Mouse (Mus musculus) Patski (cell line): ENCODE results near the gene Rnf207. TPM values are rescaled to one million over a fixed set of nuclear protein-coding genes. Genes with fewer than 3 reads are reported as not detected.
A peak's percentile ranks its signal among the peaks of the same experiment; 100 is the strongest.

Experiments
- ATAC-seq: fragments of 100-300 bp; one replicate; pipeline ENCODE4 v1.8.0; 2021
- CTCF ChIA-PET: fragments of 350-600 bp; sonication (Branson Sonifier 250); formaldehyde crosslinking; loops from one replicate; lab custom pipeline; 2022; ENCODE audit warnings: inconsistent platforms; lab: Charles Lee
- POLR2A ChIA-PET: fragments of 350-600 bp; sonication (Branson Sonifier 250); formaldehyde crosslinking; loops from one replicate; lab custom pipeline; 2022; ENCODE audit warnings: antibody characterized with exemption, inconsistent platforms; lab: Charles Lee
- DNase-seq: peaks from one replicate; pipeline ENCODE4 v3.0.0-alpha.2; 2011; ENCODE audit warnings: low read depth, low spot score
- H3K27me3 ChIP-seq: fragments of 371-371 bp; one replicate; pipeline ENCODE4 v1.5.1; 2021
- CTCF ChIP-seq: fragments of 100-300 bp; IDR thresholded peaks from one replicate; pipeline ENCODE4 v1.5.1; 2021
- in situ Hi-C: fragments of 300-500 bp; cut with MboI; formaldehyde crosslinking; loops from 3 replicates; pipeline ENCODE4 v1.11.1; 2018; ENCODE audit warnings: low pct_unique_long_range_greater_than_20kb, mixed read lengths
- polyA plus RNA-seq: library from polyadenylated mRNA; unstranded; gene quantifications from one replicate; pipeline ENCODE4 v1.2.3, GENCODE M21; 2021

Rnf207 gene
- polyA plus RNA-seq = 0.17 TPM

DNA sequence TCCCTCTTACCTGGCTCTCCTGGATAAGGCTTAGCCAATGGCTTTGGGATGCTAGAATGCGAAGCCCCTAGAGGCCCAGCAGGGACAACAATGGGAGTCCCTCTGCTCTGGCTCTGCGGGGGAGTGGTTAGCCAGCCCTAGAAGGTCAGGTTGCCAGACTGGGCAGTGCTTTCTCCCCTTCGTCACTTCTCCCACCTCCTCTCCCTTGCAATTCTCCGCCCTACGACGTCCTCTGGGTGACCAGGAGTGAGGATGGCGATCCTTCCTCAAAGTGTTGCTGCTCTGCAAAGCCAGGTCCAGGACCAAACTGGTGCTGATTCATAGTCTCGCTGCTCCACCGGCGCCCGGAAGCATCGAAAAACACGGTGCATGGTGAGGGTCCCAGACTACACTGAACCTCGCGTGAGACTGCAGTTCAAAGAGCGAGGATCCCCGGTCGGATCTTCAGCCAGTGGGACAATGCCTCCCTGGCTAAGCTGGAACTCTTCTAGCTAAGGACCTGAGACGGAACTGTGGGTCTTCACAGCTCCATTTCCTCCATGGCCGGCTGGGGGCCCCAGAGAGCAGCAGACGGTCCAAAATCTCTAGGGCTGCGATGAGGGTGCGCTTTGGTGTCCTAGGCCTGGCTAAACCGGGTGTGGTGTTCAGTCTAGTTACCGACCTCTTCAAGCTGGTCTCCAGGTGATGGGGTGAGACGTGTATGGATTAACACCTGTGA, at the start of gene Rnf207:
Gene Rnf207 (minus strand): TSS at position 477 of the 718 bp plus-strand sequence.
- DNase-seq = no peak
- TF ChIP-seq CTCF = no peak
- CTCF ChIA-PET = interaction anchor here (0.9 to 1.7 kb wide), 4 partner anchors 14 to 116 kb away, joined by 3 to 7 read pairs (median 5); no protein-coding TSS in a partner anchor
- in situ Hi-C loops = no loop called here
- no peak for ATAC-seq
- no peaks in the 10 kb centered on the region for H3K27me3 ChIP-seq
- POLR2A ChIA-PET = interaction anchor here (1.0 kb wide), 1 partner anchor 115 kb away, joined by 3 read pairs; no protein-coding TSS in a partner anchor

DNA sequence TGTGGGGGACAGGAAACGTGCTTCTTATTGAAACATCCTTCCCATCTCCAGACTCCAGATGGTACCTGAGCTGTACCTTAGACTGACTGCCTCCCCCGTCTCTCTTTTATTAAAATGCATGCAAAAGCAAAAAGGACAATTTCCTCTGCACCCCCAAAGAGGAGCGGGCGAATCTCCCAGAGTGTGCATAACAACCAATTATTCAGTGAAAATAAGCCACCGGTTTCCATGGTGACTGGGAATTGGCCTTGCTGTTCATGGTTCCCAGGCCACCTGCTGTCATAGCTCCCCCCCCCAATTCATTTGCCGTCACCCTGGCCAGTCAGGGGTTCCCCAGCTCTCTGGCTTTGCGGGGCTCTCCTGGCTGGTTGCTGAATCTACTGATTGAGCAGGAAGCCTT, 46.4 kb upstream of the Rnf207 start:
- in situ Hi-C loops = no loop called here
- POLR2A ChIA-PET = no interaction called here
- ATAC-seq (no peak), DNase-seq (no peak)
- no peaks in the 10 kb centered on the region for H3K27me3 ChIP-seq
- TF ChIP-seq CTCF = no peak
- CTCF ChIA-PET = interaction anchor here (1.2 to 1.5 kb wide), 2 partner anchors 67 to 69 kb away, joined by 3 to 4 read pairs; no protein-coding TSS in a partner anchor

DNA sequence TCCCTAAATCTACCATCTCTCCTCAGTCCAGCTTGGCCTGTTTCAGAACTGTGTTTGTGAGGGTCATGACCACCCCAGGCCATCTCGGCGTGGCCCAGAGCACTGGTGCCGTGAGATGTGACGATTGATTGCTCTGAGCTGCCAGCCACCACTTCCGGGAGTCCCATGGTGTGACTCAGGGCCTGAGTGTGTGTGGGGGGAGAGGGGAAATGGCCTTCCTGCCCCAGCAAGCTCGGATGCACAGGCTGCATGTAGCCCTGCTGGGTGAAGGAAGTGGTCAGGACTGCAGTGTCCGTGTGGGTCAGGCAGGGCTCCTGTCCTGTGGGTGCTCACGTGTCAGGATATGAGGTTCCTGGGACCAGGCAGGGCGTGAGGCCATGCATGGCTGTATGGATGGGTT, 43.4 kb upstream of the Rnf207 start:
- no peak for TF ChIP-seq CTCF
- H3K27me3 ChIP-seq = no peaks in the 10 kb centered on the region
- ATAC-seq (peak; percentile 32), DNase-seq (peak; percentile 19)
- ChIA-PET POLR2A (no interaction called here), CTCF (interaction anchor here (0.6 kb wide), 1 partner anchor 62 kb away, joined by 3 read pairs; no protein-coding TSS in a partner anchor)
- in situ Hi-C loops = no loop called here

DNA sequence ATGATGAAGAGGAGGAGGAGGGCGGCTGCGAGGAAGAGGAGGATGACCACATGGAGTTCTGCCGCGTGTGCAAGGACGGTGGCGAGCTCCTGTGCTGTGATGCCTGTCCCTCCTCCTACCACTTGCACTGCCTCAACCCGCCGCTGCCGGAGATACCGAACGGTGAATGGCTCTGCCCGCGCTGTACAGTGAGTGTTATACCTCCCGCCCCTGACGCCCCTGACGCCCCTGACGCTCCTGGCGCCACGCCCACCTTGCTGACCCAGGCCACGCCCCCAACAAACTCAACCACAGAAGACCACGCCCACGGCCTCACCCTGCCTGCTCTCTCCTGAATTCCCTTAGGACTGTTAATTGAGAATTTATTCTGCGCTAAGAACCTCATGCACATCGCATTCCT, 42.1 kb upstream of the Rnf207 start:
- no peak for TF ChIP-seq CTCF
- no peaks in the 10 kb centered on the region for H3K27me3 ChIP-seq
- DNase-seq = no peak
- POLR2A ChIA-PET = no interaction called here
- in situ Hi-C loops = no loop called here
- no peak for ATAC-seq
- CTCF ChIA-PET = no interaction called here

DNA sequence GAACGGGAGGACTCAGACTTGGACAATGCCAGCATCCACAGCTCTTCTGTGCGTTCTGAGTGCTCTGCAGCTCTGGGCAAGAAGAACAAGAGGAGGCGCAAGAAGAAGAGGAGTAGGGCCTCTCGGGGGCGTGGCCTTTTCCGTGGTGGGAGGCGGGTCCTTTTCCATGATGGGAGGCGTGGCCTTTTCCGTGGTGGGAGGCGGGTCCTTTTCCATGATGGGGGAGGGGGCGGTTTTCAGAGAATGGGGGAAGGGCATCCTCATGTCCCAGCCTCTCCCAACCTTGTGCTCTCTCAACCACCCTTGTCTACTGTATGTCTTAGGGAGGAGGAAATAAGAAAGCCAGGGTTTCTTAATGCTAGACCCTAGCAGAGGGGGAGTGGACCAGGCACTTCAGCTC, 40.9 kb upstream of the Rnf207 start:
- ChIA-PET CTCF (no interaction called here), POLR2A (no interaction called here)
- TF ChIP-seq CTCF = no peak
- no peaks in the 10 kb centered on the region for H3K27me3 ChIP-seq
- in situ Hi-C loops = no loop called here
- ATAC-seq (no peak), DNase-seq (no peak)

DNA sequence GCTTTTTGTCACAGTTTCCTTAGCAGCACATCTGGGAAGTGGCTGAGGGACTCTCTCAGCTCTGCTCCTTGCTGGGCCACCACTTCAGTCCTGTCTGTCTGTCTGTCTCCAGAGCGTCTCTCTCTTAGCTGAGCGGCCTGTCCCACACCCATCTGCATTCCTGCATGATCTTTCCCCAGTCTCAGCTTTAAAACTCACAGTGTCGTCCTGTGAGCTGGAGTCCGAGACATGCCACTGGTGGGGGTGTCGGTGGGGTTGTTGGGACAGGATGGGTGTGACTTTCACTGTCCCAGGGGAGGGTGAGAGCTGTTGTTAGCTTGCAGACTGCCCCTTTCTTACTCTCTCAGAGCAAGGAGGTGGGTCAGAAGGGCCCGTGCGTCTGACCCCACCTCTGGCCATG, 36.9 kb upstream of the Rnf207 start:
- CTCF ChIA-PET = no interaction called here
- POLR2A ChIA-PET = no interaction called here
- no peak for TF ChIP-seq CTCF
- in situ Hi-C loops = no loop called here
- no peak for ATAC-seq
- DNase-seq = no peak
- H3K27me3 ChIP-seq = no peaks in the 10 kb centered on the region

DNA sequence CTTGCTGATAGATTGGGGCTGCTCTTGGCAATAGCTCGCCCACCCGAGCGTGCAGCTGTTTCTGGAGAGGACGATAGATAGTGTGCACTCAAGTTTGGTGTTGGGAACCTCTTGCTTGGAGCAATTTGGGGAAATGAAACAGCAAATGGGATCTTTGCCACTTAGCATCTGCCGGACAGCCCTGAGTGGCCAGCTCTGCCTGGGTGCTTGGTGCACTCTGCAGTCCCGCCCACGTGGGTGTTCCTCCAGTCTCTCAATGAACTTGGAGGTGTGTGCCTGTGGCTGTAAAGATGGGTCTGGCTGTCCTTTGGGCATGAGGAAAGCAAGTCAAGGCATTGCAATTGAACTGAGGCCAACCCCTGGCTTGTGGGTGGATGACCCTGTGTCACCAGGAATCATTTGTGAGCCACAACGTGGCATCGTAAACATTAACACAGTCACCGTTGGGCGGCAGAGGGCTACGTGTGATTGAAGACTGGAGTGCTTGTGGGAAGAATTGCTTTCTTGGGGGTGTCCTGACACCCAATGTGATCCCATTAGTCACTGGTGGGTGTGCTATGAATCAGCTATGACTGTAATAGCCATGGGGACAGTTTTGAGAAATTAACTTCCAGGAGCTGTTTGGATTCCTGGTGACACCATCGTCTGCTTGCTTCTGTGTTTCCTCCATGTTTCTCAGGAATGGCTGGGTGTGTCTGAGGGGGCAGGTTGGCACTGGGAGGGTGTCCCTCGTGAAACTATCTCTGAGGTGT, 35.3 kb upstream of the Rnf207 start:
- no peak for TF ChIP-seq CTCF
- H3K27me3 ChIP-seq = no peaks in the 10 kb centered on the region
- ChIA-PET POLR2A (interaction anchor here (0.6 kb wide), 1 partner anchor 79 kb away, joined by 4 read pairs; no protein-coding TSS in a partner anchor), CTCF (interaction anchor here (3.1 kb wide), 1 partner anchor 10 kb away, joined by 13 read pairs; no protein-coding TSS in a partner anchor)
- ATAC-seq (peak; percentile 44), DNase-seq (peak; percentile 53)
- in situ Hi-C loops = no loop called here

DNA sequence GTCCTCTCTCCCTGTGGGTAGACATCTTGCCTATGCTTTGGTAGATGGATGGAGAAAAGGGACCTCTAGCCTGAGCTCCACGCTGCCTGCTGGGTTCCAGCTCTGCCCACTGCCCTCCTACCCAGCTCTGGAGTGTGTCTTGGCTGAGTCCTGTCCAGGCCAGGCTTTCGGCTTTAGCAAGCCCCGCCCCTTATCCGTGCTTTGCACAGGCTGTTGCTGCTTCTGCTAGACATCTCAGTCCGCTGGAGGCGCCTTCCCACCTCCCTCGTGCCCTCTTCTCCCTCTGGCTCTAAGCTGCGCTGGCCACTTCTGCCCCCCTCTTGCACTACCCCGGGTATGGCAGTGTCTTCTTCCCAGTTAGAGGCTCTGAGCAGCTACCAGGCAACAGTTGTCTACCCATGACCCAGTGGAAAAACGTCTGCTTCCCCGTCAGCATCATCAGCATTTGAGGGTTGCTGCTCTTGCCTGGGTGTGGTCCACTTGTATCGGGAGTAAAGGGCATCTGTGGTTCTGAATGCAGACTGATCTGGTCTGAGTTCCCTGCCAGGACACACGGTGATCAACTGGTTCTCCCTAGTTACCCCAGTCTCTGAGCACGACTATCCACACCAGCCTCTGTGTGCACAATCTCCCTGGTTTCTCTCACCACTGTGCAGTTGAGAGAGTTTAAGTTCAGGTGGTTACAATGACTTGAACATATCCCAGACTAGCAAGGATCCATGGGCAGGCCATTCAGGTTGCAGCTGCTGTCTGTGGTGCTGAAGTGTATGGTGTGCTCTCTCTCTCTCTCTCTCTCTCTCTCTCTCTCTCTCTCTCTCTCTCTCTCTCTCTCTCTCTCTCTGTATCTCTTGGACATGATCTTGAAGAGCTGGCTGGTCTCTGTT, 32.9 kb upstream of the Rnf207 start:
- ChIA-PET CTCF (no interaction called here), POLR2A (no interaction called here)
- TF ChIP-seq CTCF = no peak
- no peak for ATAC-seq
- in situ Hi-C loops = no loop called here
- H3K27me3 ChIP-seq = no peaks in the 10 kb centered on the region
- no peak for DNase-seq

DNA sequence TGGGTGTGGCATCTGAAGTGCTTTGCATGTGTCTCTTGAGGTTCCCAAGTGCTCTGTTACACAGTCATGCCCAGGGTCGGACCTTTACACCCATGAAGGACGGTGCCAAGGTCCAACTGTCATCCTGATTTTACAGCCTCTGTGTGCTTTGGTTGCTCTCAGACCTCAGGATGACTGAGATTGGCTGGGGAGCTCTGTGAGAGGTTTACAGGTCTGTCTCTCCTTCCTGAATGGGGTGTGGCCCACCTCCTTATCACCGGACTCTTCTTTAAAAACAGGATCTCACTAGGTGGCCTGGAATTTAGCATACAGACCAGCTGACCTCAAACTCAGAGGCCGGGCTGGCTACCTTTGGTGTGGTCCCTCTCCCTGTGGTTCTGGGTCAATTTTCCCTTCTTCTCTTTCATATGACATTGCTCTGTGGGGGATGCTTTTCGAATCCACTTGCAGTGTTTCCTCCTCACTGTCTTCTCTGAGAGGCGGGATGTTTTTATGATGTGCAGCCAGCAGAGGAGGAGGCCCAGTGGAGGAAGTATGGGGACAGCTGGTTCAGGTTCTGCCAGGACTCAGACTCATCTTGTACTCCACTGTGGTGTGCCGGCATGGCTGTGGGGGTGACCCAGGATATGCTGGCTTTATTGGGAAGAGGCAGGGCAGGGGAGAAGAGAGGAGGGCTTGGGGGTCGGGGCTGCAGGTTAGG, 32.1 kb upstream of the Rnf207 start:
- no peaks in the 10 kb centered on the region for H3K27me3 ChIP-seq
- ChIA-PET CTCF (no interaction called here), POLR2A (no interaction called here)
- DNase-seq (no peak), ATAC-seq (no peak)
- in situ Hi-C loops = no loop called here
- no peak for TF ChIP-seq CTCF

DNA sequence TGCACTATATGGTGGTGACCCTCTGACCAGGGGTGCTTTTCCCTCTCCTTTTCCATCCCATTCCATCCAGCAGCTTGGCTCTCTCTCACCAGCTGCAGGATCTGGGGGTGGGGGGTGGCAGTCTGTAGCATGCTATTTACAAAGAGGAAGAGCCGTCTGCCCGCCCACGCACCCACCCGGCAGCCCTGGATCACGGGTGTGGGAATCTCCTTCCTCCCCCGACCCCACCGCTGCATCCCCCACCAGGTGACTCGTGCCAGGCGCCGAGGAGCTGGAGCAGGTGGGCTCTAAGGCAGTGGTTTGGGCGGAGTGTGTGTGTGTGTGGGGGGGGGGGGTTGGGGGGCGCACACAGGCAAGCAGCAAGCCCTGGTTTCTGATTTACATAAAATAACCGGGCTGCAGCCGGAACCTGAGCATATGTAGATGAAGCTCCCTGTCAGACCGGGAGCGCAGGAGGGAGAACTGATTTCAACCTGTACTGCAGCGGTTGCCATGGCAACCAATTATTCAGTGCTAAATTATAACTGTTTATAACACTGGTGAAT, 31.1 kb upstream of the Rnf207 start:
- ChIA-PET CTCF (no interaction called here), POLR2A (no interaction called here)
- no peak for DNase-seq
- H3K27me3 ChIP-seq = no peaks in the 10 kb centered on the region
- in situ Hi-C loops = loop anchor here (5.0 kb wide), 1 partner anchor 67 kb away; no protein-coding TSS in a partner anchor
- ATAC-seq = no peak
- no peak for TF ChIP-seq CTCF
